Mouse (Mus musculus) layer of hippocampus, postnatal 25 days (tissue): Measurements from ENCODE around the gene Slc37a4. TPM values are rescaled to one million over a fixed set of nuclear protein-coding genes. Genes with fewer than 3 reads are reported as not detected.
"Not testable (repeated sequence)": the region's sequence is repeated elsewhere in the genome, so short reads cannot be mapped to it uniquely, and the experiment has no call there.

Experiments
- DNase-seq, 2 experiments: peaks; one replicate each; pipeline ENCODE4 v3.0.0; 2022; ENCODE audit warnings: mixed read lengths in 2 of 2, low spot score in 1 of 2; ENCODE audit errors: extremely low spot score in 1 of 2
- total RNA-seq, 2 experiments: library from RNA; stranded (reverse); gene quantifications; 2 replicates each; pipeline ENCODE4 v1.2.3; 2021

Slc37a4 gene
- total RNA-seq, 2 experiments from 2014 or later = 32.6 to 34.7 TPM

GRCm38 (mm10) chr9:44391466-44391865 lies 5.2 kb upstream of the Slc37a4 start:
- peak; percentile 53 to 82 for DNase-seq

- no peak for DNase-seq
Measured at GRCm38 (mm10) chr9:44398087-44398486, 1.4 kb downstream of the Slc37a4 start.

- DNase-seq = no peak
Measured at GRCm38 (mm10) chr9:44398551-44398950, 1.9 kb downstream of the Slc37a4 start.

GRCm38 (mm10) chr9:44399114-44399794 lies 2.6 kb downstream of the Slc37a4 start:
- no peak for DNase-seq

- no peak for DNase-seq
Measured at GRCm38 (mm10) chr9:44399795-44400114, 3.1 kb downstream of the Slc37a4 start.

- no peak for DNase-seq
Measured at GRCm38 (mm10) chr9:44401081-44401480, 4.4 kb downstream of the Slc37a4 start.

- DNase-seq = no peak
Measured at GRCm38 (mm10) chr9:44405011-44405410, 8.4 kb downstream of the Slc37a4 start.

- peak; percentile 79 to 84 for DNase-seq
Measured at GRCm38 (mm10) chr9:44406906-44407751, 10.5 kb downstream of the Slc37a4 start, which contains the start of the genes Rps25 and Trappc4. Gene Rps25 (plus strand): TSS chr9:44407139. Gene Trappc4 (minus strand): TSS chr9:44407600.

- no peak for DNase-seq
Measured at GRCm38 (mm10) chr9:44407752-44408097, 11.1 kb downstream of the Slc37a4 start.

GRCm38 (mm10) chr9:44408693-44409092 lies 12.0 kb downstream of the Slc37a4 start:
- DNase-seq = not testable (repeated sequence)

- no peak for DNase-seq
Measured at GRCm38 (mm10) chr9:44410647-44411336, 14.1 kb downstream of the Slc37a4 start.

GRCm38 (mm10) chr9:44411601-44412130 lies 15.0 kb downstream of the Slc37a4 start:
- DNase-seq = no peak

GRCm38 (mm10) chr9:44412306-44412705 lies 15.7 kb downstream of the Slc37a4 start:
- no peak for DNase-seq

- no peak for DNase-seq
Measured at GRCm38 (mm10) chr9:44412781-44413180, 16.1 kb downstream of the Slc37a4 start.

GRCm38 (mm10) chr9:44417156-44417891 lies 20.7 kb downstream of the Slc37a4 start:
- DNase-seq = peak in 1 of 2 experiments; percentile 15

- DNase-seq = peak; percentile 90 to 96
Measured at GRCm38 (mm10) chr9:44417892-44418363, 21.3 kb downstream of the Slc37a4 start.

GRCm38 (mm10) chr9:44418519-44419385 lies 22.1 kb downstream of the Slc37a4 start, which contains the start of gene Ccdc84:
Gene Ccdc84 (minus strand): TSS chr9:44418569.
- no peak for DNase-seq

- not testable (repeated sequence) for DNase-seq
Measured at GRCm38 (mm10) chr9:44419730-44420129, 23.1 kb downstream of the Slc37a4 start.
